Mouse (Mus musculus) spleen, adult 2 months (tissue): ENCODE data around the gene Slc16a2.

Experiments
- CTCF ChIP-seq: fragments of 200-500 bp; IDR thresholded peaks from 2 replicates; pipeline ENCODE4 v1.5.1; 2011; ENCODE audit warnings: mild to moderate bottlenecking, inconsistent platforms; ENCODE audit not compliant: insufficient read depth, insufficient read length, insufficient replicate concordance; ENCODE audit errors: extremely low read depth
- POLR2A ChIP-seq: fragments of 200-500 bp; IDR thresholded peaks from 2 replicates; pipeline ENCODE4 v1.6.1; 2011; ENCODE audit warnings: low read depth, low read length, inconsistent platforms

DNA sequence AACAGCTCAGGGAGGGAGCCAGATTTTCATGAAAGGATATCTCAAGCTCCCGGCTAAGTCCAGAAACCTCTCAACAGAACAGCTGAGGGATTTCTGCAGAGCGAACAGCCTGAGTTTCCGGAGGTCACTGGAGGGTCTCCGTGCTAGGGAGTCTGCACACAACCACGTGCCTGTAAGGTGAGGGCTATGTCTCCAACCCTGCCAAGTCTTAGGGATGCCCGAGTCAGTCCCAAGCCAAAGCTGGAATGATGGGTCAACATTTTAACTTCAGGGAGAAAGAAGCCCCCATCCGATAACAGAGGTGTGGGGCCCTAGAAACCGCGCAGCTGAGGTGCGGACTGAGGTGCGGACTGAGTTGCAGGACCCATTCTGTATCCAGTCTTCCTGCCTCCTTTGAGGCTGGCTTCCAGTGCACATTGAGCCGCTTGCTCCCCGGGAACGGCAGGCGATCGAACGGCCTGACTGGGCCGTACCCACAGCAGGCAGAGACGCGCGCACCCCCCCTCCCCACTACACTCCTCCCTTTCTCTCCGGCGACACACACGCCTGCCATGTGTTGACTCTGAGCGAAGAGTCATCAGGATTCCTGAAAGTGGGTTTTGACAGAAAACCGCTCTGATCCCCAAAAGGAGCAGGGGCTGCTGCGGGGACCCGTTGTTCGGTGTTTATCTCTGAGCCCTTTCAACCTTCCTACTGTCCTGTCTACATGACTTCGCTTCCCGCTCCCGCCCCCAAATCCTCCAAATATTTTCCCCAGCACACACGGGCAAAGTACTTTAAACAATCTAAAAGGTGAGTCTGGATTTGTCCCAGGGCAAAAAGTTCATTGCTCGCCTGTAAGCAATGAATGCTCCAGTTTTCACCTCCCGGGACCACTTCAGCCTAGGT, 1.2 kb downstream of the Slc16a2 start:
- TF ChIP-seq CTCF (no peak), POLR2A (no peak)
